In genomic region chr3:78889326-78889725, GRCm38 (mm10) we compare ENCODE assay signal across 24 mouse cellular contexts.
DNase-seq lines count a peak whose midpoint lies in the region; ATAC-seq and TF ChIP-seq lines count a peak whose summit lies in the region.
"Had no signal": no experiment of that assay in that cellular context is flagged by ENCODE, and none has a peak within 500 bp of the region (broad histone marks: within the 10 kb centered on the region; RNA-seq: fewer than 3 reads in every experiment).

No protein-coding gene starts in this region.

- no peaks in the 10 kb centered on the region for H3K9me3 ChIP-seq in lung, embryonic 16.5 days (ENCODE audit: control insufficient read depth, low read length)
- H3K9me3 ChIP-seq: embryonic facial prominence, embryonic 10.5 days; embryonic facial prominence, embryonic 12.5 days; forebrain, embryonic 13.5 days; forebrain, embryonic 15.5 days; G1E had no signal

- H3K27me3 ChIP-seq in heart, adult 2 months (ENCODE audit: control insufficient read depth, insufficient read depth, low read length): no peaks in the 10 kb centered on the region
- no peaks in the 10 kb centered on the region for H3K27me3 ChIP-seq in lung, embryonic 16.5 days (ENCODE audit: control insufficient read depth, insufficient read depth, low read depth, low read length)
- H3K27me3 ChIP-seq: CH12.LX; embryonic facial prominence, embryonic 12.5 days; forebrain, embryonic 13.5 days; forebrain, embryonic 15.5 days had no signal

- ATAC-seq in lung, embryonic 16.5 days (ENCODE audit: low read depth): peak; percentile 43; the same call in 1 of the 2 replicates
- ATAC-seq: activated CD4-positive, CD25-positive, alpha-beta regulatory T cell, adult 4 months; CD4-positive, CD25-positive, alpha-beta regulatory T cell, adult 4 months; forebrain, embryonic 13.5 days; forebrain, embryonic 15.5 days; Patski had no signal

- no peak overlapping the region for H3K9ac ChIP-seq in heart, adult 2 months (ENCODE audit: low read depth, low read length)
- H3K9ac ChIP-seq in lung, embryonic 16.5 days (ENCODE audit: low read length): no peak overlapping the region
- H3K9ac ChIP-seq: embryonic facial prominence, embryonic 12.5 days; forebrain, embryonic 13.5 days; forebrain, embryonic 15.5 days had no signal

- no peak overlapping the region for H3K27ac ChIP-seq in heart, adult 2 months
- H3K27ac ChIP-seq in lung, embryonic 16.5 days (ENCODE audit: low read length): no peak overlapping the region
- H3K27ac ChIP-seq: embryonic facial prominence, embryonic 10.5 days; embryonic facial prominence, embryonic 12.5 days; forebrain, embryonic 13.5 days; forebrain, embryonic 15.5 days had no signal

- TF ChIP-seq EP300 in heart, adult 2 months (IDR thresholded peaks at IDR 0.05; ENCODE audit: insufficient read depth, low read depth, low read length): no peak

- 68% methylated on average over 3 of the region's 3 CpGs for WGBS in heart, adult 2 months
- 51% methylated on average over 3 of the region's 3 CpGs for WGBS in lung, embryonic 16.5 days

- intact Hi-C loops in heart, adult 2 months (cut with DNase I): no loop called here

- H3K36me3 ChIP-seq in heart, adult 2 months (ENCODE audit: control insufficient read depth, insufficient read depth, low read length): no peaks in the 10 kb centered on the region
- no peaks in the 10 kb centered on the region for H3K36me3 ChIP-seq in lung, embryonic 16.5 days (ENCODE audit: control insufficient read depth, insufficient read depth, low read length)
- H3K36me3 ChIP-seq: embryonic facial prominence, embryonic 10.5 days; embryonic facial prominence, embryonic 12.5 days; forebrain, embryonic 15.5 days; G1E had no signal

- DNase-seq in heart, adult 11 months: peak; percentile 61
- DNase-seq in heart, adult 2 months: no peak
- DNase-seq in lung, postnatal 36 days: no peak
- peak; percentile 3 for DNase-seq in lung, postnatal 10 days
- DNase-seq in lung, postnatal 14 days: no peak
- DNase-seq: adrenal gland, adult 8-10 months; adrenal gland, postnatal 14 days; adrenal gland, postnatal 36 days; B cell, adult 2 months; cerebellum, adult 11-12 months; cerebellum, adult 2 months; cerebellum, adult 9-10 months; cerebellum, postnatal 10 days; cerebellum, postnatal 25 days had no signal

- no peak for TF ChIP-seq CTCF in heart, adult 2 months (IDR thresholded peaks at IDR 0.05)

- H3K4me1 ChIP-seq in heart, adult 2 months (ENCODE audit: control insufficient read depth, insufficient read depth, low read length): no peaks in the 10 kb centered on the region
- H3K4me1 ChIP-seq in lung, embryonic 16.5 days (replicated peaks; ENCODE audit: control insufficient read depth, insufficient read depth, low read length): peaks cover 7% of the 10 kb centered on the region
- H3K4me1 ChIP-seq: embryonic facial prominence, embryonic 10.5 days; embryonic facial prominence, embryonic 12.5 days; forebrain, embryonic 13.5 days; forebrain, embryonic 15.5 days had no signal

- no peak overlapping the region for H3K4me3 ChIP-seq in heart, adult 2 months
- no peak overlapping the region for H3K4me3 ChIP-seq in lung, embryonic 16.5 days (ENCODE audit: low read length)
- H3K4me3 ChIP-seq: embryonic facial prominence, embryonic 10.5 days; embryonic facial prominence, embryonic 12.5 days; forebrain, embryonic 13.5 days; forebrain, embryonic 15.5 days had no signal

- H3K79me2 ChIP-seq in heart, adult 2 months (replicated peaks; ENCODE audit: control insufficient read depth, insufficient read depth, low read length): no peaks in the 10 kb centered on the region

- H3K4me2 ChIP-seq in lung, embryonic 16.5 days (ENCODE audit: low read depth, low read length): no peak overlapping the region
- H3K4me2 ChIP-seq: embryonic facial prominence, embryonic 12.5 days; forebrain, embryonic 13.5 days; forebrain, embryonic 15.5 days had no signal

- no peak for TF ChIP-seq POLR2A in heart, adult 2 months (IDR thresholded peaks at IDR 0.05; ENCODE audit: insufficient read depth, low read depth, low read length)

Comparison
In these comparisons a context has a peak if more than half of its experiments do, and no peak if none do; other contexts are left out.
1. DNase-seq: peak in heart, adult 11 months (single experiment) and lung, postnatal 10 days (single experiment); none in heart, adult 2 months (0 of 2), lung, postnatal 36 days (single experiment) and lung, postnatal 14 days (single experiment).